Mouse (Mus musculus) brain, embryonic 14.5 days (tissue): ENCODE data around the gene Chd2.

Experiments used
- CTCF ChIP-seq: fragments of 200-500 bp; IDR thresholded peaks from 2 replicates; pipeline ENCODE4 v1.5.1; 2012; ENCODE audit warnings: inconsistent platforms, mild to moderate bottlenecking, moderate library complexity, borderline replicate concordance; ENCODE audit not compliant: insufficient read depth, insufficient read length; ENCODE audit errors: extremely low read depth
- POLR2A ChIP-seq: fragments of 200-500 bp; IDR thresholded peaks from 2 replicates; pipeline ENCODE4 v1.6.1; 2012; ENCODE audit warnings: mild to moderate bottlenecking, inconsistent platforms, borderline replicate concordance; ENCODE audit not compliant: poor library complexity, insufficient read depth, insufficient read length, severe bottlenecking; ENCODE audit errors: extremely low read depth

DNA sequence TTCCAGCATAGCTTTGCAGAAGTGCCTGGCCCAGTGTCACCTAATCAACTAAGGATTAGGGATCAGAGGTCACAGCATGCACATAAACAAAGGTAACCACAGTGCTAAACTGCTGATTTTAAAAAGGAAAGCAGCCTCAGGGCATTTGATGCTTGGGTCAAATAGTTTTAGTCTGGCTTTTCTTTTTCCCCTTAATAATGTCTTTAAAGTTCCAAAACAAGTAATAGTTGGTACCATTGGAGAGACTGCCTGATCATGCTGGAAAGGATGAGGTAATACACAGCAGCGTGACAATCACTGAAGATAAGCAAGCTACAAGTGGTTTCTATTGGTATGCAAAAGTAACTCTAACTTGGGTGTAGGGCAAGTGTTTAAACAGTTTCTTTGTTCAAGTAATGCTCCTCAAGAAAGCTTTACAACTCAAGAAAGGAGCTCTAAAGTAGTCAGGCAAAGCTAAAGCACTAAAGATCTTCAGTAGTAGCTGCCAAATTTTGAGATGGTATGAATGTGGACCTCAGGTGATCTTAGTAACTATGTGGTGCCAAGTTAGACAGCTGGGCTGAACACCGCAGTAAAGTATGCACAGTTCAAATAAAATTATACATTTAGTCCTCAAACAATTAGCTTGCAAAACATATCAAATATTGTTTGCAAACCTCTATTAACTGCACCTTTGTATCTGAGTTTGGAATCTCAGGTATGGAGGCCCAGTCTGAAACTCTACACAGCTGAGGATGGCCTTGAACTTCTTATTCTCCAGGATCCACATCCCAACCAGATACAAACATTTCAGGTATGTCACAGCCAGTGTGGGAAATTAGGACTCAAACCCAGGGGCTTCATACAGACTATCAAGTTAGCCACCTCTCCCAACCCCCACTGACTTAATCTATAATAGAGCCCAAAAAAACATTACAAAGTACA lies 6.4 kb downstream of the Chd2 start:
- TF ChIP-seq CTCF (no peak), POLR2A (no peak)
